Mouse (Mus musculus): ENCODE data around the gene Casp12.
"Not testable (repeated sequence)": the region's sequence is repeated elsewhere in the genome, so short reads cannot be mapped to it uniquely, and the experiment has no call there.

Gene Casp12

DNA sequence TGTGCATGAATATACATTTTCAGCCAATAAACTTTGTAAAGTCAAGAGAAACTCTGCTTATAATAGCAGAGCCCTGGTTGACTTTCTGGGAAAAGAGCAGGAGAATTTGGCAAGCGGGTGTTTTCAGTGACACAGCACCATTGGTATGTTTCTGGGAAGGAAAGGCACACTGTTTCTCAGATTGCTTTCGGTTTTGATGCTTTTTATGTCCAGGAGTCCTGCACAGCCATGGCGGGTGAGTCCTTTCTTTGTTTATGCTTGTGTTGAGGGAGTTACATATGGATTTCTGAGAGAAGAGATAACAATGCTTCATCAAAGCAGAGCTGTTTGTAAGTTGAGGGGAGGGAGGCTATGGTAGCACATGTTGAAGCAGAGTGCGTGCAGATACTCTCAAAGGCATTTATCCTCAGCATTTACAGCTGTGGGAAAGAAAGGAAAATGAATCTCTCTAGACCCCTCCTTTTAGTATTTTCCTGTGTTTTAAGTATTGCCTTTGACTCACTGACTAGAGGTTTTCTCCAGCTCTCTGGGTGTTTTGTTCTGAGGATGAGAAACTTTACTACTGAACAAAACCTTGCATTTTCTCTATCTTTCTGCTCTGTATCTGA, at the start of gene Casp12:
Gene Casp12 (plus strand): TSS at position 140 of the 608 bp plus-strand sequence.
- no peak for DNase-seq

DNA sequence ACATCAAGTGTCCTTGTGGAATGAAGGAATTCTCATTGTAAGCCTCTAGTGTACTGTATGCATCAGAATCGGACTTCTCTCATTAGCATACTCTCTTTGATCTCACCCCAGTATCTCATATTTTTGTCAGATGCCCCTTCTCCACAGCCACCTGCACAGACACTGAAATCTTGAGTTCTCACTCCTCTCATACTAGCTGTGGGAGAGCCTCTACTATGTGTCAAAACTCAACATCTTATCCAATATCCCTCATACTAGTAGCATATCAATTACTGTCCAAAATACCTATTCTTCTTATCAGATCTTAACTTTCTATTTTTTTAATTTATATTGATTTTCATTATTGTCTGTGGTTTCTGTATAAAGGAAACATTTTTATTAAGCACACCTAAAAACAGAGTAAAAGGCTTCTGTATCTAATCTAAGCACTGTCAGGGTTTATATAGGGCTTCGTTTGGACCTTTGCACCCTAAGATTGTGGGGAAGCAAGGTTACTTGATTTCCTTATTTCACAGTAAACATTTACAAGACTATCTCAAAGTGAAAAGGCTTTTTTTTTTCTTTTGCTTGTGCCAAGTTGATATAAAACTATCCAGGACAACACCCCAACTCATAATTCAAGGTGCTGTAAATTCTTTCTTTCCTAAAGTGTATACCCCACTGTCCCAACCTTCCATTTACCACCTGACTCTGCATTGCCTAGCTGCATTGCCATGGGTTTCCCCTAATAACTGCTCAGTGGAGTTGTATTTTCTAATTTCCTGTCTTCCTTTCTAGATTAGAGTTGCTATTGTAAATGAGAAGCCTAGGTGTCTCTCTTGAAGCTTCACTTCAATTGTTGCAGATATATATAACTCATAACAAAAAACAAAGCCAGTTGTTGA, 48.6 kb upstream of the Casp12 start:
- no peak for DNase-seq

DNA sequence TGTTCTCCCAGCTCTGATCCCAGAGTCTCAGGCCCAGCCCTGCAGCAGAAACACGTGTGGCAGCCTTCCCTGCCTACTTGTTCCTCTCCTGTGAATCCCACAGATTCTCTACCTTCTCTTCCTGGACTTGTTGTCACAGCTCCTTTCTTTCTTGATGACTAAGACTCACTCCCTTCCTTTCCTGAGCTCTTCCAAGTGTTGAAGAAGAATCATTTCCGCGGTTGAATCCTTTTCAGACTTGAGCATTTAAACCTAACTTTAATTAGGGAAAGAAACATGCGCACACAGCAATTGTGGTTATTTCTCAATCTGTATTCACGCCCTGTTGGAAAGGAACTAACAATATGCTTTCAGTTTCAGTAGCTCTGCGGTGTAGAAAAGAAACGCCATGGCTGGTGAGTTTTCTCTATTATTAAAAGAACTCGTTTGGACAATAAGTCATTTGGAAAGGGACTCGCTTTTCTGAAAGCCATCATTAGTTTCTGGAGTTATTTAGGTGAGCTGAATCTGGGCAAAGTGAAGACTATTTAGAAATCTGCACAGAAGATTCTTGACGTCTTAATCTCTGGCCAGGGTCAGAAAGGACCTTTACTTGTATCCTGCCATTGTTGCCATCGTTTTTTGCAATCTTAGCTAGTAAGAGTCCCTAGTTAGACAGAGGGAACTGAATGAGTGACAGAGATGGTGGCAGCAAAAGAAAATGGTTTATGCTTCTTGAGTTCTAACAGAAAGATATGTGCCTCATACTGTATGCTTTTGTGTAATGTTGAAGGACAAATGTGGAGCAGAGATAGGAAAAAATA, 46.7 kb upstream of the Casp12 start, which contains the start of gene Casp1:
Gene Casp1 (plus strand): TSS at position 189 of the 803 bp plus-strand sequence.
- no peak for DNase-seq

DNA sequence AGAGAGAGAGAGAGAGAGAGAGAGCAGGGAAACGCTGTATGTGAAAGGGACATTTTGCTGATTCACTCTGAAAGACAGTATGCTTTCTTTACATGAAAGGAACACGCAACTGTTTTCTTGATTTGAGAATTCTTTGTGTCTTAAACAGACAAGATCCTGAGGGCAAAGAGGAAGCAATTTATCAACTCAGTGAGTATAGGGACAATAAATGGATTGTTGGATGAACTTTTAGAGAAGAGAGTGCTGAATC, 46.2 kb upstream of the Casp12 start:
- no peak for DNase-seq

DNA sequence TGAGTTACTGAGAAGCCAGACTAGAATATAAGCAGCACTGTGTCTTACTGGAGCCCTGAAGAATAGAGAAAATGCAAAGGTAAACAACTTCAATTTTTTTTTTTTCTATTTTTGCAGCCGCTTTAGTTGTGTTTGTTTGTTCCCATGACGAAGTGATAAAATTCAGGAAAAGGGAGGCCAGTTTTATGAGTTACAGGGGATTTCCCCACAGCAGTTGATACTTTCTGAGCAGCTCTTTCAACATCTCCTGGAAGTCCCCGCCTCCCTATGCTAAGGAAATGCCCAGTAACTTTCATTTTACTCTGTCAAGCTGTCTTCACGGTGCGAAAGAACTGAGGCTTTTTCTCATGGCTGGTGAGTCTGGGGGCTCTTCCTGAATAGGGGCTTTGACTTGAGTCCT, 36.7 kb upstream of the Casp12 start, which contains the start of gene Casp4:
Gene Casp4 (plus strand): TSS at position 268 of the 400 bp plus-strand sequence.
- DNase-seq, result no peak

DNA sequence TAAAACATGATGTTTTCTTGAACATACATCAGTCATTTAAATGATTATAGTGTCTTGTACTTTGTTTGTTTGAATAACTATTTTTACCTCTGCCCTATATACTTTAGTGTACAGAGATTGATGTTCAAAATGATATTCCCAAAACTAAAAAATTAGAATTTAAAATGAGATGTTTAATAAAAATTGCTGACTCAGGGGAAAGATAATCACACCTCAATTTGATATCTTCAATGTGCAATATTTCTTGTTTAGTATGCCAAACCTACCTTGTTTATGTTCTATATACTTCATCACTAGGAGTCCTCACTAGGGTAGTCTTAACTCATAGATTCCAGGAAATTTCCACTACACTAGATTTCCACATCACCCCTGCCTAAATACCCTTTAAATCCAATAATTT, 35.1 kb upstream of the Casp12 start:
- no peak for DNase-seq

DNA sequence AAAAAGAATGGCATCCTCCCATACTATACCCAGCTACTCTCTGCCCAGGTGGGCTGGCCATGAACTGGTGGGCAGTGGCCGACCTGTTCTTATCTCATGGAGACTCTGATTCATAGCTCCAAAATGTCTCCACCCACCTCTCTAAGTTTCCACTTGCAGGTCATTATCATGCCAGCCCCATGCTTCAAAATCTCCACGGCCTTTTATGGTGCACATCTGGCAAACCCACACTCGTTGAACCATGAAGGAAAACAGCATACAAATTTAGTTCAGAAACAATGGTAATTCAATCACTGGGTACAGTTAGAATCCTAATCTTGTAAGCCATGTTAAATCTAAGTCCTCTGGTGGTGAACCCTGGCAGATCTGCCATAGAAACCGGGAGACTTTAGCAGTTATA, 33.8 kb upstream of the Casp12 start:
- no peak for DNase-seq

DNA sequence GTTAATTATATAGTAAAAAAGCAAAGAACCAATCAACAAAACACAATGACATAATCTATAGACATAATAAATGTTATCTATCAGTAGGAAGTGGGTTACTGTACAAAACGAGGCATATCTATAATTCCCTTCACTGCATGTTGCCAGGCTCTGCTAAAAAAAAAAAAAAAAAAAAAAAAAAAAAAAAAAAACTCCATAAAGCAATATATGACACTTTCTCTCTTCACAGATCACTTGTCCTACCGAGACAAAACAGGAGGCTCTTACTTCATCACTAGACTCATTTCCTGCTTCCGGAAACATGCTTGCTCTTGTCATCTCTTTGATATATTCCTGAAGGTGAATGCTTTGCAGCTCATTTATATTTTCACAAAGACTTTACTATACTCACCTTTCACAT, 17.0 kb upstream of the Casp12 start:
- DNase-seq, result no peak

DNA sequence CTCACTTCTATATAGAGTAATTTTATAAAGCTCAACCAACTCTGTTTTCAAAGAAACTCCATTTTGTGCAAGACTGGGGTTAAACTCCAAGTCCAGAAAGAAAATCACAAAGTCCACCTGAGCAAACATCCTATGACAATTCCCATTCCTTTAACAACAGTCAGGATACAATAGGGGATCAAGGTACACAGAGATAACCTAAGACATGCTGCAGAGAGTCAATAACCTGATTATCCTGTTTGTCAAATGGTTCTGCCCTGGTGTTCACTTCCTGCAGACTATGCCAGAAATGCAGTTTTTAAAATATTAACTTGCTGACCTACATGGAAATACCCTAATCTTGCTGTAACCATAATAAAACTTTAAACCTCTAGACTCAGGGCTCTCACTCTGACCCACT, 12.8 kb upstream of the Casp12 start:
- DNase-seq, result no peak

DNA sequence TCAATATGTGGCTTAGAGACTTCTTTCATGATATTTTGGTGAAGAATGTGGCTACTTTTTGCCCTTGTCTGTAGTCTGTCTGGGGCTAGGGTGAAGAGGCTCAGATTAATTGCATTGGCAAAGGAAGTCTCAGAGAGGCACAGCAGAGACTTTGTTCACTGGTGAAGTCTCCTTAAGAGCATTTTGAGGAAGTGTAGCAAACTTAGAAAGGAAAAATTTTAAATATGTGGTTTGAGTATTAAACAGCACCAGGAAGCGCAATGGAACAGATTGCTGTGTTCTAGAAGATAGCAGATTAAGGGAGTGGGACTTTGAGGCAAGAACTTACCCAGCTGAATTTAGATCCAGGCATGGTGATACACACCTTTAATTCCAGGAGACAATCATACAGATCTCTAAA, 11.8 kb upstream of the Casp12 start:
- DNase-seq, result no peak

DNA sequence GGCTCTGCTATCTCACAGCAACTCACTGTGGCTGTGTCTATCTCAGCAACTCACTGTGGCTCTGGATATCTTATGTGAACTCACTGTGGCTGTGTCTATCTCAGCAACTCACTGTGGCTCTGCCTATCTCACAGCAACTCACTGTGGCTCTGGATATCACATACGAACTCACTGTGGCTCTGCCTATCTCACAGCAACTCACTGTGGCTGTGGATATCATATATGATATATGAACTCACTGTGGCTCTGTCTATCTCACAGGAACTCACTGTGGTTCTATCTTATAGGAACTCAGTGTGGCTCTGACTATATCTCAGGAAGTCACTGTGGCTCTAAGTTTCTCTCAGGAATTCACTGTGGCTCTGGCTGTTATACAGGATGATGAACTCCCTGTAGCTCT, 2.1 kb upstream of the Casp12 start:
- no peak for DNase-seq

DNA sequence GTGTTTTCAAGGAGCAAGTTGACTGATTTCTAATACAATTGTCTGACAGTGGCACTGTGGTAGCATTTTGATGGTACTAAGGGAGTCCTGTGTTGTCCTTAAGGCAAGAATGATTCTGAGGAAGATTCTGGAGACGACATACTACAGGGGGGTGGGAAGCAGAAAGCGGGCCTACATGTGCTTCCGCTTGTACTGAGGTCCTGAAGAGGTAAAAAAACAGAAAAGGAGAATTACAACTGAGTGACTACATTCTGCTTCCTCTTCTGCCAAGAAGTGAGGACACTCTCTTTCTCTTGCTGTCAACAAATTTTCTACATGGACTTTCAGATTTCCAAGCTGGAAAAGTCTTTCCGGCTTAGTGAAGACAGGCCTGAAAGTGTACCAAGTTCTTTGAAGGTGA, 1.1 kb upstream of the Casp12 start:
- DNase-seq, result no peak

DNA sequence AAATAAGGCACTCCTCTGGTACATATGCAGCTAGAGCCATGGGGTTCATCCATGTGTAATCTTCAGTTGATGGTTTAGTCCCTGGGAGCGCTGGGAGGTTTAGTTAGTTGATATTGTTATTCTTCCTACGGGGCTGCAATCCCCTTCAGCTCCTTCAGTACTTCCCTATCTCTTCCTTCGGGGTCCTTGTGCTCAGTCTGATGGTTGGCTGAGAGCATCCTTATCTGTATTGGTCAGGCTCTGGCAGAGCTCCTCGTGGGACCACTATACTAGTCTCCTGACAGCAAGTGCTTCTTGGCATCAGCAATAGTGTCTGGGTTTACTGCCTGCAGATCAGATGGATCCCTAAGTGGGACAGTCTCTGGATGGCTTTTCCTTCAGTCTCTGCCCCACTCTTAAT, 2.2 kb downstream of the Casp12 start:
- DNase-seq, result no peak

DNA sequence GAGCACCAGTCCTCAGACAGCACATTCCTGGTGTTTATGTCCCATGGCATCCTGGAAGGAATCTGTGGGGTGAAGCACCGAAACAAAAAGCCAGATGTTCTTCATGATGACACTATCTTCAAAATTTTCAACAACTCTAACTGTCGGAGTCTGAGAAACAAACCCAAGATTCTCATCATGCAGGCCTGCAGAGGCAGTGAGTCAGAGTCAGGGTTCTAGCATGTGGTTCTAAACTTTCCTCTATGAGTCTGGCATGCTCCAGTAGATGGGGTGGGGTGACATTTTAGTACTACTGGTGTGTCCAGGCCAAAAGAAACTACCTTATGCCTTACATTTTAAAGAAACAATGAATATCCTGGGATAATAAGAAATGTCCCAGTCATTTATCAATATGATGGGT, 8.4 kb downstream of the Casp12 start:
- DNase-seq, result no peak

DNA sequence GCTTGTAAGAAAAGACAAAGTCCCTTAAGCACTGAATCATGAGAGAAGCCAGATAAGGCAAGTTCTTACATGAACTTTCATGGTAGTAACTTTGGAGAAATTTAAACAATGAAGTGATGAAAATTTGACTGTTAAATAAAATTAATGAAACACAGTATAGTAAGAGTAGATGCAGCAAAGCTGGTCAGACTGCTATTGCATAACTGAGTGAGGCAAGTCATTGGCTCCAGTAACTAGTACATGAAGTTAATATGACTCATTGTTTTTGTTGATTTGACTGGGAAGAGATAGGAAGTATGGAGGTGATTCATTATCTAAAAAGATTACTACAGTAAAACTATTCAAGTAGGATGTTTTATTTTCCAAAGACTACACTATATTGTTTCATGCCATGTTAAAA, 11.6 kb downstream of the Casp12 start:
- no peak for DNase-seq

DNA sequence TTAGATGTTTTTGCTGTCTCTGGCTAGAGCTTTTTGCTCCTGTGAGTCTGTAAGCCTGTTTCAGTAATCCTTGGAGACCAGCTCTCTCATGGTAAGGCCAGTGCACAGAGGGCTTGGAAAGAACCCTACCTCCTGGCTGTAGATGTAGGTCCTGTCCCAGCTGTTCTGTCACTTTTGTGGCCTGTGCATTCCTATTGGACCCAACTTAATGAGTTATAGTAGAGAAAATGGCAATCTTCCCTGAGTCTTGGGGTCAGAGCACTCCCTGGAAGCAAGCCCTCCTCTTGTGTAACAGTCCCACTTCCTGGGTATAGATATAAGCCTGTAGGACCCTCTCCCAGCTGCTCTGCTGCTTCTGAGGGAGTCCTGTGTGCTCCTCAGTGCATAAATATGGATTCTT, 48.3 kb downstream of the Casp12 start:
- no peak for DNase-seq

DNA sequence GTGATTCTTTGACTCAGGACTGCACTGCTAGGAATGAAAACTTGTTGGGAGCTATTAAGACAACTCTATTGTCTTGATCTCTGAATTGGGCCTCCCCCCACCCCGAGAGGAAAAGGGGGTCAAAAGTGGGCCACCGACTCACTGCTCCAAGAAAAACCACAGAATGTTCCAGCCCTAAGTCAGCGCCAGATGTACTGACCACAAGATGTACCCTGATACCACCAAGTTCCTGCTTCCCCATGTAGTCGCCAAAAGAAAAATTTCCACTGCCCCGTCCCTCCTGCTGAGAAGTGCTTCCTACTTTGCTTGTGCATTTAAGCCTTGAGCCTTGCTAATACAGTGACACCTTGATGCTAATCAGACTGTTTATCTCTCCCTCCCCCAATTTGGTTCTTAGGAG, 50.6 kb downstream of the Casp12 start:
- DNase-seq, result not testable (repeated sequence)

DNA sequence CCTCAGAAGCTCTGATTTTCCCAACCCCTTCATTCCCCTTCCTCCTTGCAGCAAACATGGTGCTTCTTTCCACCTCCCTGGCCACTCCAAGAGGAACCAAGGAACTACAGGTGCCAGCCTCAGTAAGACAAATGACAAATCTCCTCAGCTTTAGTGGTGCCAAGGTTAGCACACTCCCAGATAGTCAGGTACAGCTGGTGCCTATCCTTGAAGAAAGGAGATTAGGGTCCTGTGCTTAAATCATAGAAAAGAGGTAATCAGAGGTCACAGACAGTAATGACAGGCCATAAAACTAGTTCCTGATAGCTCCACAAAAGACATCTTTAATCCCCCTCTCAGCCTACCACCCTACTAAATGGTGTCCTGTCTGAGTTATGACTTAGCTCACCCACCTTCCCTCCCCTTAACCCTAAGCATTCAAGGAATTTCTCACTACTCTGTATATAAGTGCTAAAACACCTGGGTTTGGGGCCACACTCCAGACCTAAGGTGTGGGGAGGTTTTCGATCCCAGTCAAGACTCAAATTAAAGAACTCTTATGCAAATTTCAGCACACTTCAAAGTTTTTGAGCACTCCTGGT, 65.8 kb downstream of the Casp12 start:
- DNase-seq, result no peak

DNA sequence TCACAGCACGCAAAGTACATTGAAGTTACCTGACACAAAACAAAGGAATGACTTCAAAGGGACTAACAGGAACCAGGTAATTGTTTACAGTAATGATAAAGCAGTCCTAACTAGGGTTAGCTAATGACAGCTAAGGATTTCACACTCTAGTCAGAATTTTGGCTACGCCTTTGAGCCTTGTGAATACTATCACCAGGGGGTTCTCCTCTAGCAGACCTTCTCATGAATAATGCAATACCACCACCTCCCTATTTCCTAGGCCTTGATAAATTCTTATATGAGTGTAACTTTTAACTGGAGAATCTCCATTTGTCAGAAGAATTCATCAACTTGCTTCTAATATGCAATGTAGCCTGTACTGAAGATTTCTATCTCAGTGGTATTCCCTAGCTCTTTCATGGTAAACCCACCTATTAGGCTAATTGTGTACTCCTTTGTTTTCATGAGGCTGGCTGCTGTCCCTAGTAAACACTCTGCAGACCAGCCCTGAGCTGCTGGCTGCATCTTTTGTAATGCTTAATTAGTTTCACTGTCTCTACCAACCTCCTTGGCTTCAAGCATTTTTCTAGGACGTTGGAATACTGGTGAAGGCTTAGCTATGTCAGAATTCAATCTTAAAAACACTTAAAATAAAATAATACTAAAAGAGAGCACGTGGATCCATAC, 67.3 kb downstream of the Casp12 start:
- DNase-seq, result no peak

DNA sequence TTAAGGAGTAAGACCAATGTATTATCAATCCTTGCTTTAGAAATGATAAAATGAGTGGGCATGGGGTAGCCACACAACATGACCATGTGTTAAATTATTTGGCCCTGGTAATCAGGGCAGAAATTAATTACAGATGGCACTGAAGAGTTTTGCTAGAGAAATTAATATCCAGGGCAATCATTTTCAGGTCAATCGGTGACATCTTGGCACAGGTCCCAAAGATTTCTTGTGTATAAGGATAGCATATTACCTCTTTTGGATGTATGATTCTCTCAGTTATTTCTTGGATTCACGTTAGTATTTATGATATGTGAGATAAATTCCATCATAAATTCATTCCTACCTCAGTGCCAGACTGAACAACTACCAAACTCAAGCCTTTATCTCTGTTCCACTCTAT, 72.6 kb downstream of the Casp12 start:
- DNase-seq, result no peak

All from cerebellum, adult 9-11 months (tissue).